Mouse (Mus musculus) spleen, adult 2 months (tissue): ENCODE data around the gene Trpc5. TPM values are rescaled to one million over a fixed set of nuclear protein-coding genes. Genes with fewer than 3 reads are reported as not detected.

Experiments
- DNase-seq, 2 experiments: peaks; one replicate each; pipeline versions ENCODE4 v3.0.0 to v3.0.0-alpha.2; 2012 to 2021; ENCODE audit warnings: low spot score in 2 of 2, low read depth in 1 of 2
- H3K27ac ChIP-seq: fragments of 200-500 bp; 2 replicates; pipeline ENCODE4 v1.5.1; 2012; ENCODE audit warnings: low read length, inconsistent platforms; ENCODE audit not compliant: insufficient read depth
- H3K27me3 ChIP-seq: fragments of 200-500 bp; 2 replicates; pipeline ENCODE4 v1.6.1; 2012; ENCODE audit warnings: mild to moderate bottlenecking, moderate library complexity, low read length, inconsistent platforms; ENCODE audit not compliant: control insufficient read depth, insufficient read depth
- H3K36me3 ChIP-seq: fragments of 200-500 bp; 2 replicates; pipeline ENCODE4 v1.6.1; 2012; ENCODE audit warnings: mild to moderate bottlenecking, low read length, inconsistent platforms; ENCODE audit not compliant: control insufficient read depth, insufficient read depth
- H3K4me1 ChIP-seq: fragments of 200-500 bp; 2 replicates; pipeline ENCODE4 v1.6.1; 2011; ENCODE audit warnings: inconsistent platforms; ENCODE audit not compliant: control insufficient read depth, insufficient read depth, insufficient read length
- H3K4me3 ChIP-seq: fragments of 200-500 bp; 2 replicates; pipeline ENCODE4 v1.5.1; 2011; ENCODE audit warnings: mild to moderate bottlenecking, inconsistent platforms; ENCODE audit not compliant: insufficient read depth, insufficient read length; ENCODE audit errors: extremely low read depth
- CTCF ChIP-seq: fragments of 200-500 bp; IDR thresholded peaks from 2 replicates; pipeline ENCODE4 v1.5.1; 2011; ENCODE audit warnings: mild to moderate bottlenecking, inconsistent platforms; ENCODE audit not compliant: insufficient read depth, insufficient read length, insufficient replicate concordance; ENCODE audit errors: extremely low read depth
- POLR2A ChIP-seq: fragments of 200-500 bp; IDR thresholded peaks from 2 replicates; pipeline ENCODE4 v1.6.1; 2011; ENCODE audit warnings: low read depth, low read length, inconsistent platforms
- WGBS: fragments of 180-500 bp; shearing (Covaris S2); methylation state at CpG from one replicate; pipeline ENCODE4 v1.1.7; 2018; 5-methylcytosine and 5-hydroxymethylcytosine counted together
- polyA plus RNA-seq: library from polyadenylated mRNA; depleted of rRNA; stranded (reverse); fragments of >200 nt; gene quantifications from 2 replicates; pipeline ENCODE4 v1.2.3, GENCODE M21; 2012

The Trpc5 gene
- polyA plus RNA-seq, 1 experiment, result not detected

DNA sequence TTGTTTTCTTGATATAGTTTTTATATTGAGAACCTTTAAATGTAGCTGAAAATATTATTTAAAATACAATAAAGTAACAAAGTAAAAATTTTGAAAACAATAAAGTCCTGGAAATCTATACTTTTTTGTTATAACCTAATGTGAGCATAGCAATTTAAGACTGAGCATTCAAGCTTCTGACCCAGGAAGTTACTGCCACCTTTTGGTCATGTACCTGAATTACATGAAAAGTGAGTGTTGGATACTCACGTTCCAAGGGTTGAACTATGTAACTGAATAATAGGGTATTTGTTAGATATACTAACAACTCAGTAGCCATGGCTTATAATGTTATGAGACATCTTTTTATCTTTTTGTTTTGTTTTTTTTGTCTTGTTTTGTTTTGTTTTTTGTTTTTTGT lies 42.6 kb downstream of the Trpc5 start:
- DNase-seq, result peak; percentile 1 to 2
- Histone ChIP-seq H3K4me1 (no peaks in the 10 kb centered on the region), H3K36me3 (no peaks in the 10 kb centered on the region), H3K27me3 (no peaks in the 10 kb centered on the region), H3K4me3 (no peak overlapping the region), H3K27ac (no peak overlapping the region)
- TF ChIP-seq POLR2A (no peak), CTCF (no peak)
- 46% methylated on average over 1 of the region's 1 CpGs for WGBS

DNA sequence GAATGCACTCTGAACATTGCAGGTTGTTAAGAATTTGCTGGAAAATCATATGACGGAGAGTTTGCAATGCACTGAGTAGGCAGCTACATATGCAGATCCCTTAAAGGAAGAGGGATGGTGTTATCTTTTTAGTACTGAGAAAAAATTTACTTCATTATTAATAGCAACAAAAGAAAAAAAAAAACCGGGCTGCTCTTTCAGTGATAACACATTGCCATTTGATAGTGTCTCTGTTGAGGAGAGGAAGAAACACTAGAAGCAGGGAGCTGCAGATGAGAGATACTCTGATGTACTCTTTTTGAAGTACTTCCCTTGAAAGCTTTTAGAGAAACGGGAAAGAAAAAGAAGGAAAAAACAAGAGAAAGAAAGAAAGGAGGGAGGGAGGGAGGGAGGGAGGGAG lies 43.2 kb downstream of the Trpc5 start:
- TF ChIP-seq CTCF (no peak), POLR2A (no peak)
- 55% methylated on average over 3 of the region's 3 CpGs for WGBS
- Histone ChIP-seq H3K4me3 (no peak overlapping the region), H3K27me3 (no peaks in the 10 kb centered on the region), H3K36me3 (no peaks in the 10 kb centered on the region), H3K27ac (no peak overlapping the region), H3K4me1 (no peaks in the 10 kb centered on the region)
- no peak for DNase-seq

DNA sequence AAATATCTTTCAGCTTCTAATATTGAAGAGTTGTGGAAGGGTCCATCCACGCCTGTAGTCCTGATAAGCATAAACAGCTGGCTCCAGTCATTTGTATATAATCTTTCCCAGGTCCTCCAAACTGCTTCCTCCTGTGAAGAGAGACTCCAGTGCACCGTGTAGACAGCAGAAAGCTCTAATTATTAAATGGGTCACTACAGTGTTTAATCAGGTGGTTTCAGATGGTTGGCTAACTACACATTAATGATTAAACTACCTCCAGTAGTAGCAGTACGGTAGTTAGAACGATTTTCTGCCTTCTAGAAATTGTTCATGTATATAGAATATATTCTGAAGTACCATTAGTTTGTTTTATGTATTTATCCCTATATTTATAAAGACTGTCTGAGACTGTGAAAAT lies 75.2 kb downstream of the Trpc5 start:
- TF ChIP-seq POLR2A (no peak), CTCF (no peak)
- Histone ChIP-seq H3K27me3 (no peaks in the 10 kb centered on the region), H3K4me3 (no peak overlapping the region), H3K36me3 (no peaks in the 10 kb centered on the region), H3K4me1 (no peaks in the 10 kb centered on the region), H3K27ac (no peak overlapping the region)
- WGBS, result 78% methylated on average over 4 of the region's 4 CpGs
- no peak for DNase-seq

DNA sequence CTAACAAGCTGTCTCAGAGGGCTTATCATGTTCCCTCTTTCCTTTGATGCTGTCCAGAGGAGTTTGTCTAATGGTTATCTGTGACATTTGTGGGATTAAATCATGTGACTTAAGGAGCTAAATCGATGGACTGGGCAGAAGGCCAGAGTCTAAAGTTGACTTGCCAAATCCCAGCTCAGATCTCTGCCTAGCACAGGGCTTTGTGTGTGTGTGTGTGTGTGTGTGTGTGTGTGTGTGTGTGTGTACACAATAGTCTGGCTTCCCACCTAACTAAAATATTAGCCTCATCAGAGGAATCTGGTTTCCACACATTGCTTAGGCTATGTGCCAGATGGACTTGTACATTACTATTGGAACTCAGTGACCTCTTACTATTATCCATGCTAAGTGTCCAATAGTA lies 151.5 kb downstream of the Trpc5 start:
- 65% methylated on average over 1 of the region's 1 CpGs for WGBS
- Histone ChIP-seq H3K4me1 (no peaks in the 10 kb centered on the region), H3K27me3 (no peaks in the 10 kb centered on the region), H3K36me3 (no peaks in the 10 kb centered on the region), H3K4me3 (no peak overlapping the region), H3K27ac (no peak overlapping the region)
- DNase-seq, result no peak
- TF ChIP-seq CTCF (no peak), POLR2A (no peak)

DNA sequence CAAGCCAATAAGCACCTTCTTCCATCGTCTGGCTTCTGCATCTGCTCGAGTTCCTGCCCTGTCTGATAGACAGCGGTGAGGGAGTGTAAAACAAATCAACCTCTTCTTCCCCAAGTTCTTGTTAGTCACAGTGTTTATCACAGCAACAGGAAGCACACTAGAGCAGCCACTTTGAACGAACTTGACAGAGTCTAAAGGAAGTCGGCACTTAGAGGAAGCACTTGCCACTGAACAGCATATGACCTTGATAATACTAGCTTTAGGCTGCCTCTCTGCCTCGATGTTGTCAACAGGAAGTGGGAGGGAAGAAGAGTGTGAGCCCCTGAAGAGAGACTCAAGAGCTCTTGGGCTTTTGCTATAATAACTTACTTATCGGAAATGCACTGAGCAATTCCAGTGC lies 161.9 kb downstream of the Trpc5 start:
- no peak overlapping the region for H3K4me3 ChIP-seq
- DNase-seq, result peak; percentile 32 to 78
- no peaks in the 10 kb centered on the region for H3K36me3 ChIP-seq
- peak overlapping the region; percentile 89 for H3K27ac ChIP-seq
- 31% methylated on average over 7 of the region's 7 CpGs for WGBS
- TF ChIP-seq POLR2A (no peak), CTCF (no peak)
- H3K4me1 ChIP-seq, result peaks cover 3% of the 10 kb centered on the region; the same call in 1 of the 2 replicates
- H3K27me3 ChIP-seq, result no peaks in the 10 kb centered on the region

DNA sequence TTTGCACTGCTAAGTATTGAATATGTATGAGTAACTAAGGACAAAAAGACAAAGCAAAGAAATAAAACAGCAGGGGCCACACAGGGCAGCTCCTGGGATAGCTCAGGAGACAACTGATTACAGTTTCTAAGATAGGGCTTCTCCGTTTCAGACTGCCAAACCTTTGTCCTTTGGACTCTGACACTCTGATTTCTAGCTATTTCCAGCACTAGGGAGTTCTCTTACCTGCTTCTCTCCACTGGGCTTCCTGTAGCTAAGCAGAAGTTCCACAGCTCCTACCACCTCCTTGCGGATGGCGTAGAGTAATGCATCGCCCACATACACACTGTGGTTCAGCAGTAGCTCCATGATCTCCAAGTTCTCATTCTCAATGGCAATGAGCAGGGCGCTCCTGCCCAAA lies 164.7 kb downstream of the Trpc5 start:
- Histone ChIP-seq H3K27ac (no peak overlapping the region), H3K36me3 (no peaks in the 10 kb centered on the region), H3K4me1 (peaks cover 3% of the 10 kb centered on the region; the same call in 1 of the 2 replicates), H3K4me3 (no peak overlapping the region), H3K27me3 (no peaks in the 10 kb centered on the region)
- 91% methylated on average over 5 of the region's 5 CpGs for WGBS
- DNase-seq, result no peak
- TF ChIP-seq CTCF (no peak), POLR2A (no peak)

DNA sequence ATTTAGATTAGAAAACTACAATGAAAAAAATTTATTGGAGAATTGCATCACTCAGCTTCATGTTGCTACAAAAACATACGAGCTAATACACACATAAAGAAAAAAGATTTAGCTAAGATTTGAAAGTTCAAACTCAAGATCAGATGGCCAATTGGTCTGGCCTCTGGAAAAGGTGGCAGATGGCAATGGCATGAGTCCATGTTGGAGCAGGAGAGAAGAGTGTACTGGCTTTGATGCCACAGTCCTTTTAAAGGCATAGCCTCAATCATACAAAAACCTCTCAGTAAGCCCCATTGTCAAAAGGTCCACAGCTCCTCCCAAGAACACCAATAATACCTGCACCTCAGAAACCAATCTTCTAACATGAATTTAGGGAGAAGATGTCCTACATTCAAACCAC lies 196.6 kb downstream of the Trpc5 start:
- WGBS, result 73% methylated on average over 1 of the region's 1 CpGs
- no peak for DNase-seq

DNA sequence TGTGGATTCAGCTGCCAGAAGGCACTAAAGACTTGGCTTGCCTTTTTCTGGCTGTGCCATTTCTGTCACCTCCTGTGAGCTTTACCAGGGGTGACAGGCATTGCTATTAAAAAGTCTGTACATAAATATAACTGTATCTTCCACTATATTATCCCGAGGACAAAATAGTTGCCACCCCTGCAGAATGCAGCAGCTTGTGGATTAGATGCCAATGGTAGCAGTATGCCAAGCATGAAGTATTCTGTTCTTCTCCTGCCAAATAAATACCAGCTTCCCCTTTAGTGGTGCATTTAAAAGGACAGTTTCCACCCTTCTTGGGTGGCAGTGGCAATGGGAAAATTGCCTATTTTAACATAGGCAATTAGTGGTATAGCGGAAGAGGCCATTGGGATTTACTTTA lies 223.6 kb downstream of the Trpc5 start:
- Histone ChIP-seq H3K27ac (no peak overlapping the region), H3K36me3 (no peaks in the 10 kb centered on the region), H3K4me1 (no peaks in the 10 kb centered on the region), H3K27me3 (no peaks in the 10 kb centered on the region), H3K4me3 (no peak overlapping the region)
- no peak for DNase-seq
- TF ChIP-seq POLR2A (no peak), CTCF (no peak)
- 87% methylated on average over 2 of the region's 2 CpGs for WGBS

More for the DNA sequence above, 196.6 kb downstream of the Trpc5 start:
- TF ChIP-seq CTCF, result no peak
- no peak for TF ChIP-seq POLR2A
- H3K27me3 ChIP-seq, result no peaks in the 10 kb centered on the region
- no peaks in the 10 kb centered on the region for H3K36me3 ChIP-seq
- H3K27ac ChIP-seq, result no peak overlapping the region
- no peaks in the 10 kb centered on the region for H3K4me1 ChIP-seq
- H3K4me3 ChIP-seq, result no peak overlapping the region
